Mouse (Mus musculus): ENCODE data around the gene Trip10. TPM values are rescaled to one million over a fixed set of nuclear protein-coding genes. Genes with fewer than 3 reads are reported as not detected.

The Trip10 gene
- total RNA-seq (2021) = 10 to 100 TPM; 69.4 to 75.6 TPM
- long read RNA-seq, experiment 1, transcript Trip10-205 (15 exons, 2,136 nt) = major isoform, 43 of 110 reads
- long read RNA-seq, experiment 1, transcript Trip10-202 (15 exons, 1,812 nt) = minor isoform, 37 of 110 reads
- long read RNA-seq, experiment 1, transcript Trip10-207 (14 exons, 2,016 nt) = minor isoform, 6 of 110 reads
- long read RNA-seq, experiment 1, partial matches to known transcripts = 9 of 110 reads
- long read RNA-seq, experiment 1, other reads (novel, unspliced or antisense) = 11 of 110 reads
- long read RNA-seq, experiment 2, transcript Trip10-205 (15 exons, 2,136 nt) = major isoform, 40 of 102 reads
- long read RNA-seq, experiment 2, transcript Trip10-202 (15 exons, 1,812 nt) = minor isoform, 30 of 102 reads
- long read RNA-seq, experiment 2, transcript Trip10-207 (14 exons, 2,016 nt) = minor isoform, 5 of 102 reads
- long read RNA-seq, experiment 2, partial matches to known transcripts = 6 of 102 reads
- long read RNA-seq, experiment 2, other reads (novel, unspliced or antisense) = 19 of 102 reads

DNA sequence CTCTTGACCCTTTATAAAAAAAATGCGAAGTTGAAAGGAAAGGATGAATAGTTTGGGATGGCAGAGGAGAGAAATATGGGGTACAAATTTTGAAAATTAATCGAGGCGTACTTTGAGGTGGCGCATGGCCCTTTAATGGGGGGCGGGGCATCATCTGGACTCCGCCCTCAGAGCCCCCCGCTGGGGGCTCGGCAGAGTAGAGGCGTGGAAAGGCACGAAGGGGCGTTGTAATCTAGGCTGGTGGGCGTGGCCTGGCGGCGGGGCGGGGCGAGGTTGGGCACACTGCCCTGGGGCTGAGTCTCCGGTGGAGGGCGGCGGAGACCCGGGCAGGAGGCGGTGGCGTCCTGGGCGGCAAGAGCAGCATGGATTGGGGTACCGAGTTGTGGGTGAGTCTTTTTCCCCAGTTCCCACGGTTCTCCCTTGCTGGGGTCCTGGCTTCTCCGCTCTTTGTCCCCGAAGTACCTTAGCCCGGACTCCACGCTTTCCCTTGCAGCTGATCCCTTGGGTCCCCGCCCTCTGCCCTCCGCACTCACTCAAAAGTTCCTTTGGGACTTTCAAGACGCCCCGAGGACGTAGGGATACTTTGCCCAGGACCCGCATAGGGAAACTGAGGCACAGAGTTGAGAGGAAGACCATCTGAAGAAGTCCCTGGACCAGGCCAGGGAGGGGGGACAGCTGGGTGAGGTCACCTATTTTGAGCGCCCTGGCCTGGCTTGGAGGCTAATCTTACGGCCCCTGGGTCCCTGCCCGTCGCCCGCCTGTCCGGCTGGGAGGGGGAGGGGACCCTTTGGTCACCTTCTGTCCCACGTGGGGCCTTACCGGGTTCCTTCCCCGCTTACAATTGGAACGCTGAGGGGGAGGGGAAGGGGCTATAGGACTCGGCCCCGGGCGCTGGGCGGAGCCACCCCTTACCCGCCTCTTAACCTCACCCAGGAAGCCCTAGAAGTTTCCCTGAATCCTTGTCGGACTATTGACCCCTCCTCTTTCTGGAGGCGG lies at the start of gene Trip10:
Trip10 (plus strand) TSS at position 270 of the 996 bp plus-strand sequence.
- intact Hi-C loops (cut with DNase I; ENCODE audit: low total_unique reads) = loop anchor here (2.0 kb wide), 1 partner anchor 27 kb away; no protein-coding TSS in a partner anchor
- peak; percentile 97 for DNase-seq

DNA sequence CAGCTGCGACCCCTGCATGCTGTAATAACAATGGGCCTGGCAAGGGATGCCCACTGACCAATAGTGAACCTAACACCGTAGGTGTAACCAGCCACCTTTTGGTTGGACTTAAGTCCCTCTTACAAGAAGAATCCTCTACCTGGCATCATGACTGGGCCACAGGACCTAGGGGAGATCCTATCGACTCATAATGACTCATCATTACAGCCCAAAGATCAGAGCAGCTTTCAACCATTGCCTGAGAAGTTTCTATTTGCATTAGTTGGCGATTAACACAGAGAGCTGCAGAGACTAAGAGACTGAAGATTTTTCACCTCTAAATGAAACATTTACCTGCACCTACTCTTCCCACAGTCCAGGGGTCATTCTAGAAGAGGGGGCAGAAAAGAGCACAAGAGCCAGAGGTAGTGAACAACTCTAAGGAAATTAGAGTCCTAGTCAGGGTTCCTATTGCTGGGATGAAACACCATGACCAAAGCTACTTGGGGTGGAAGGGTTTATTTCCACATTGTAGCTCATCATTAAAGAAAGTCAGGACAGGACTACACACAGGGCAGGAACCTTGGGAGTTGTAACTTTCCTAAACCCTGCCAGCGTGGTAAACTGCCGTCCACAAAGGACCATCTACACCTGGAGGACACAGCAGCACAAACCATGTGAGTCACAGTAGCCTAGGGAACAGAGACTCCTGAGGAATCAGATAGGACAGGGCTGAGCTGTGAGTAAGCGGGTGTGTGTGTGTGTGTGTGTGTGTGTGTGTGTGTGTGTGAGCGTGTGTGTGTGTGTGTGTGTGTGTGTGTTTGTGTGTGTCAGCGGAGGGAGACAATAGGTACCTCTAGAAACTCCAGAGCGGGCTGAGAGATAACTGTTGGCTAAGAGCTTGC lies 47.2 kb upstream of the Trip10 start:
- intact Hi-C loops (cut with DNase I; ENCODE audit: low total_unique reads) = no loop called here
- DNase-seq = no peak

DNA sequence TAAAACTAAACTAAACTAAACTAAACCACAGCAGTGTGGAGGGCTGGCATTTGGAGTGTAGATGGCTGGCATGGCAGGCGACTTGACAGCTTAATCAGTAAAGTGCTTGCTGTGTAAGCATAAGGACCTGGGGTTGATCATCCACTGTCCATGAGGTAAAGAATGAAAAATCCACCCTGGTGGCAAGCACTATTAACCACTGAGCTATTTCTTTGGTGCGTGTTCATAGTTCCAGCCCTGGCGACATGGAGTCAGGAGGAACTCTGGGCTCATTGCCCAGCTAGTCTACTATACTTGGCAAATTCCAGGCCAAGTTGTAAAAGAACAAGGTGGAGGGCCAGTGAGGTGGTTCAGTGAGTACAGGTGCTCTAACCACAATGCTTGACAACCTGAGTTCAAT lies 41.3 kb upstream of the Trip10 start:
- DNase-seq = no peak
- intact Hi-C loops (cut with DNase I; ENCODE audit: low total_unique reads) = loop anchor here (2.0 kb wide), 1 partner anchor 75 kb away; no protein-coding TSS in a partner anchor

DNA sequence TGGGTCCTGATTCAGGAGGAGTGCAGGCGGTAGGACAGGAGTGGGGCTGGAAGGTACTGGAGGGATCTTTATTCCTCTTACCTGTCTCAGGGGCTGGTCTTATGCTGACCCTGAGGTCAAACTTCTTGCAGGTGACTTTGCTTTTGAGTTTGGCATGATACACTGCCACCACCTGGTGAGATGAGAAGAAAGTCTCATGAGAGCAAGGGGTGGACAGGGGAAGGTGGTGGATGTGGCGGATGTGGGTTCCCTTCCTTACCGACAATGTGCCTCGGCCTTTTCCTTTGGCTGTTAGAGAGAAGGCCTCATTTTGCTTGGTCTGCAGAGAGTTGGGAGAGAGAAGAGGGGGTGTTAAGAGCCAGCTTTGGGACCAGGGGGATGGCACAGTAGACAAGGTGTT lies 39.9 kb upstream of the Trip10 start:
- intact Hi-C loops (cut with DNase I; ENCODE audit: low total_unique reads) = no loop called here
- no peak for DNase-seq

GRCm38 (mm10) chr17:57211501-57211900 lies 37.8 kb upstream of the Trip10 start:
- DNase-seq = no peak
- intact Hi-C loops (cut with DNase I; ENCODE audit: low total_unique reads) = no loop called here

GRCm38 (mm10) chr17:57214676-57215387 lies 34.4 kb upstream of the Trip10 start:
- no peak for DNase-seq
- intact Hi-C loops (cut with DNase I; ENCODE audit: low total_unique reads) = loop anchor here (5.0 kb wide), 1 partner anchor 62 kb away; the partner anchor contains the start of gene Vav1

DNA sequence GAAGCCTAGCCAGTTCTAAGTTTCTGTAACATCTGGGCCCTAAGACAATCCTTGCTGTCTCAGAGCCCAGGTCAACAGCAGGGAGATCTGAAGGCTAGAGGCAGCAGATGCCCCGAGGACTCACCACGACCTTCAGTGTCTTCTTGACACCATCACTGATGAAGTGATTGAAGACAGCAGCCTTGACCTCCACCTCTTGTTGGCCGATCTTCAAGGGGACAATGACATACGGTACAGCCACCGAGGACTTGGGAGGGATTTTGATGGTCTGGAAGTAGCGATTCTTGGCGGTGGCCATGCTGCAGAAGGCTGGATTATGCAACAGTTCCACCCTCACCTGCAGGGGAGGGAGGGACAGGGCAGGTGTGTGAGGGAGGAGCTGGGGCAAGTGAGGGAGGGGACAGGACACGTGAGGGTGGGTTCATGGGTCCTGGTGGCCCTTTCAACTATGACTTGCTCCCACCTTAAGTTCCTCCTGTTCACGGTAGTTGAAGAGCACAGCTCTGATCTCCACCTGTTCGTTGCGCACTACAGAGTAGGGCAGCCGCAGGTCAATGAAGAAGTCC lies 30.8 kb upstream of the Trip10 start:
- intact Hi-C loops (cut with DNase I; ENCODE audit: low total_unique reads) = loop anchor here (2.0 to 5.0 kb wide), 2 partner anchors 59 to 120 kb away; partner anchors contain the start of gene Vav1
- DNase-seq = no peak

GRCm38 (mm10) chr17:57219167-57219883 lies 29.9 kb upstream of the Trip10 start:
- intact Hi-C loops (cut with DNase I; ENCODE audit: low total_unique reads) = loop anchor here (2.0 to 5.0 kb wide), 2 partner anchors 58 to 119 kb away; partner anchors contain the start of gene Vav1
- peak; percentile 80 for DNase-seq

- DNase-seq = no peak
- intact Hi-C loops (cut with DNase I; ENCODE audit: low total_unique reads) = loop anchor here (2.0 to 5.0 kb wide), 2 partner anchors 57 to 119 kb away; partner anchors contain the start of gene Vav1
Observed at GRCm38 (mm10) chr17:57219884-57220207, 29.4 kb upstream of the Trip10 start.

GRCm38 (mm10) chr17:57221911-57222310 lies 27.3 kb upstream of the Trip10 start:
- intact Hi-C loops (cut with DNase I; ENCODE audit: low total_unique reads) = no loop called here
- DNase-seq = no peak

DNA sequence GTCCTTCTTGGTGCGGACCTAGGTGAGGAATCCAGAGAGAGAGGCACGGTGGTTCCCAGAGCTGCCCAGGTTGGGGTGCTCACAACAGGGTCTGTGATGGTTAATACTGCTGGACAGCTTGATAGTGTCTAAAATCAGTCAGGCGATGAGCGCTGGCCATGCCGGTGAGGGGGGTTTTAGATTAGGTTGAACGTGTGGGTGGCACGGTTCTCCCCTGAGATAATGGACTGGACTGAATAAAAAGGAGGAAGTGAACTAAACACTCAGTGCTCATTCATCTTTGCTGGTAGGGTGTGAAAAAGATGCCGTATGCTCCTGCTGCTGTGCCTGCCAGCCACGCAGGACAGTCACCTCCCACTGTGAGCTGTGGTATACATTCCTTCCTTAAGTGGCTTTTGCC lies 25.9 kb upstream of the Trip10 start:
- no peak for DNase-seq

GRCm38 (mm10) chr17:57227468-57227867 lies 21.8 kb upstream of the Trip10 start:
- no peak for DNase-seq
- intact Hi-C loops (cut with DNase I; ENCODE audit: low total_unique reads) = no loop called here

More for the DNA sequence above, 25.9 kb upstream of the Trip10 start:
- intact Hi-C loops (cut with DNase I; ENCODE audit: low total_unique reads) = no loop called here

- DNase-seq = no peak
- intact Hi-C loops (cut with DNase I; ENCODE audit: low total_unique reads) = no loop called here
Observed at GRCm38 (mm10) chr17:57228014-57228413, 21.2 kb upstream of the Trip10 start, which contains the start of gene C3. Gene C3, minus strand, starts transcription at chr17:57228136.

GRCm38 (mm10) chr17:57228873-57229272 lies 20.4 kb upstream of the Trip10 start:
- intact Hi-C loops (cut with DNase I; ENCODE audit: low total_unique reads) = no loop called here
- DNase-seq = no peak

- intact Hi-C loops (cut with DNase I; ENCODE audit: low total_unique reads) = no loop called here
Observed at GRCm38 (mm10) chr17:57229851-57230727, 19.2 kb upstream of the Trip10 start.

GRCm38 (mm10) chr17:57230728-57231125 lies 18.5 kb upstream of the Trip10 start:
- intact Hi-C loops (cut with DNase I; ENCODE audit: low total_unique reads) = no loop called here
- no peak for DNase-seq

More at GRCm38 (mm10) chr17:57229851-57230727, 19.2 kb upstream of the Trip10 start:
- DNase-seq = no peak

All from gastrocnemius, postnatal 14 days (tissue).